Mouse (Mus musculus) kidney, embryonic 15.5 days (tissue): Measurements from ENCODE around the gene Map6. TPM values are rescaled to one million over a fixed set of nuclear protein-coding genes. Genes with fewer than 3 reads are reported as not detected.

Source experiments
- ATAC-seq: fragments of 200-750 bp; cut with Nextera tagmentation; replicated peaks from 2 replicates; pipeline ENCODE4 v1.8.0; 2017; ENCODE audit warnings: moderate TSS enrichment; ENCODE audit not compliant: low FRiP score
- H3K27ac ChIP-seq: fragments of 300-500 bp; sonication (generic); 2 replicates; pipeline ENCODE4 v1.5.1; 2015; ENCODE audit warnings: mild to moderate bottlenecking, inconsistent platforms
- H3K27me3 ChIP-seq: fragments of 300-500 bp; sonication (generic); 2 replicates; pipeline ENCODE4 v1.6.1; 2015; ENCODE audit warnings: inconsistent platforms
- H3K36me3 ChIP-seq: fragments of 300-500 bp; sonication (generic); 2 replicates; pipeline ENCODE4 v1.6.1; 2015; ENCODE audit warnings: inconsistent platforms
- H3K4me1 ChIP-seq: fragments of 300-500 bp; sonication (generic); 2 replicates; pipeline ENCODE4 v1.6.1; 2015; ENCODE audit warnings: inconsistent platforms
- H3K4me2 ChIP-seq: fragments of 300-500 bp; sonication (generic); 2 replicates; pipeline ENCODE4 v1.6.1; 2015; ENCODE audit warnings: moderate library complexity, mild to moderate bottlenecking, inconsistent platforms
- H3K4me3 ChIP-seq: fragments of 300-500 bp; sonication (generic); replicated peaks from 2 replicates; pipeline ENCODE4 v1.5.1; 2015; ENCODE audit warnings: mild to moderate bottlenecking, inconsistent platforms
- H3K9ac ChIP-seq: fragments of 300-500 bp; sonication (generic); 2 replicates; pipeline ENCODE4 v1.6.1; 2015; ENCODE audit warnings: mild to moderate bottlenecking, inconsistent platforms
- H3K9me3 ChIP-seq: fragments of 300-500 bp; sonication (generic); replicated peaks from 2 replicates; pipeline ENCODE4 v1.6.1; 2016; ENCODE audit warnings: inconsistent platforms
- WGBS: fragments of 180-500 bp; shearing (Covaris S2); methylation state at CpG from one replicate; pipeline ENCODE4 v1.1.7; 2015; ENCODE audit warnings: mixed read lengths; 5-methylcytosine and 5-hydroxymethylcytosine counted together
- polyA plus RNA-seq: library from polyadenylated mRNA; unstranded; fragments of >200 nt; fragmentation: Nextera tagmentation; extraction: Ambion mirVana; gene quantifications from 2 replicates; pipeline ENCODE4 v1.2.1, GENCODE M21; 2015

Gene Map6
- polyA plus RNA-seq, 1 experiment from 2014 or later, result 4.2 TPM

- 36% methylated on average over 8 of the region's 8 CpGs for WGBS
- H3K27ac ChIP-seq, result no peak overlapping the region
- H3K4me2 ChIP-seq, result no peak overlapping the region
- H3K27me3 ChIP-seq, result peaks cover 11% of the 10 kb centered on the region
- no peak overlapping the region for H3K9ac ChIP-seq
- ATAC-seq, result no peak
- no peaks in the 10 kb centered on the region for H3K9me3 ChIP-seq
- no peaks in the 10 kb centered on the region for H3K36me3 ChIP-seq
- no peak overlapping the region for H3K4me3 ChIP-seq
- peaks cover 18% of the 10 kb centered on the region for H3K4me1 ChIP-seq
These were observed 30.2 kb upstream of the Map6 start for GRCm38 (mm10) chr7:99236888-99237660.

- peak; percentile 85 for ATAC-seq
- H3K9me3 ChIP-seq, result no peaks in the 10 kb centered on the region
- no peak within 1 kb of the TSS for H3K27ac ChIP-seq
- peaks cover 18% of the 10 kb centered on the region for H3K4me1 ChIP-seq
- H3K27me3 ChIP-seq, result peaks cover 11% of the 10 kb centered on the region
- H3K36me3 ChIP-seq, result no peaks in the 10 kb centered on the region
- H3K9ac ChIP-seq, result no peak within 1 kb of the TSS
- WGBS, result 5% methylated on average over 12 of the region's 13 CpGs
- H3K4me3 ChIP-seq, result peak within 1 kb of the TSS; percentile 31
- peak within 1 kb of the TSS; percentile 63 for H3K4me2 ChIP-seq
These were observed 28.8 kb upstream of the Map6 start, which contains the start of gene Mogat2 for GRCm38 (mm10) chr7:99238417-99238816. Gene Mogat2 (minus strand): TSS chr7:99238619.

- no peak overlapping the region for H3K4me3 ChIP-seq
- no peak overlapping the region for H3K27ac ChIP-seq
- H3K9me3 ChIP-seq, result no peaks in the 10 kb centered on the region
- no peaks in the 10 kb centered on the region for H3K36me3 ChIP-seq
- H3K9ac ChIP-seq, result no peak overlapping the region
- 97% methylated on average over 11 of the region's 11 CpGs for WGBS
- no peak for ATAC-seq
- H3K4me2 ChIP-seq, result no peak overlapping the region
- peaks cover 11% of the 10 kb centered on the region for H3K27me3 ChIP-seq
- peaks cover 14% of the 10 kb centered on the region for H3K4me1 ChIP-seq
These were observed 25.1 kb upstream of the Map6 start for GRCm38 (mm10) chr7:99242097-99242496.

GRCm38 (mm10) chr7:99248157-99248742 lies 19.0 kb upstream of the Map6 start:
- H3K36me3 ChIP-seq, result no peaks in the 10 kb centered on the region
- H3K4me2 ChIP-seq, result no peak overlapping the region
- H3K9me3 ChIP-seq, result no peaks in the 10 kb centered on the region
- H3K4me1 ChIP-seq, result peaks cover 8% of the 10 kb centered on the region
- 38% methylated on average over 5 of the region's 5 CpGs for WGBS
- peaks cover 23% of the 10 kb centered on the region for H3K27me3 ChIP-seq
- no peak overlapping the region for H3K27ac ChIP-seq
- H3K4me3 ChIP-seq, result no peak overlapping the region
- ATAC-seq, result no peak
- H3K9ac ChIP-seq, result no peak overlapping the region

DNA sequence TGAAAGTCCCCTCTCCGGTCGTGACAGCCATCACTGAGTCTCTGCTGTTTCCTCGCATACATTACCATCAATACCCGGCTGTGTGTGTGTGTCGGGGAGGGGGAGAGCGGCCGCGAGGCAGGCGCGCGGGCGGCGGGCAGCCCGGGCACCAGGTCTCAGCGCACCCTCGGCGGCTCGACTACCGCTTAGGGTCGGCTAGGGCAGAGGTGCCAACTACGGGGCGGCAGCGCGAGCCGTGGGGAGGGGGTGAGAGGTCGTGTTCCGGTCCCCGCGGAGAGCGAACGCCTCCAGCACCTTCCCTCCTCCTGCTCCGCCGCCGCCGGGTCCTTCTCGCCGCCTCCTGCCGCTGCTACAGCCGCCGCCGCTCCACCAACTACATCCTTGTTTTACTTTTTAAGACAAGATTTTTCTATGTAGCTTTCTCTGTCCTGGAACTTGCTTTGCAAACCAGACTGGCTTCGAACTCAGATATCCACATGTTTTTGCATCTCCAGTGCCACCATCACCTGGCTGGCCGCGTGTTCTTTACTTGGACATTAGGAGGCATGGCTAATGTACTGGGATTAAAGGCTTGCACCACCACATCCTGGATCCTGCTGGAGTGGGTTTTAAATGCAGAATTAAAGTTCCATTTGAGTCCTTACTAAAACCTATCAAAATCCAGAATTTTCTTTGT lies 18.2 kb upstream of the Map6 start:
- 2% methylated on average over 35 of the region's 44 CpGs for WGBS
- Histone ChIP-seq H3K9me3 (no peaks in the 10 kb centered on the region), H3K9ac (0 out of 2 replicates have a peak overlapping the region, but pooled peaks have one; percentile 26), H3K36me3 (no peaks in the 10 kb centered on the region), H3K4me2 (peak overlapping the region; percentile 82), H3K27me3 (peaks cover 23% of the 10 kb centered on the region), H3K4me1 (peaks cover 8% of the 10 kb centered on the region), H3K27ac (no peak overlapping the region), H3K4me3 (peak overlapping the region; percentile 46)
- 0 out of 2 replicates have a peak, but pooled peaks have one; percentile 6 for ATAC-seq

- ATAC-seq, result peak; percentile 64; the same call in 1 of the 2 replicates
- Histone ChIP-seq H3K27ac (no peak overlapping the region), H3K9me3 (no peaks in the 10 kb centered on the region), H3K4me3 (peak overlapping the region; percentile 46), H3K27me3 (peaks cover 23% of the 10 kb centered on the region), H3K36me3 (no peaks in the 10 kb centered on the region), H3K9ac (no peak overlapping the region), H3K4me1 (peaks cover 8% of the 10 kb centered on the region), H3K4me2 (peak overlapping the region; percentile 82)
- 1% methylated on average over 10 of the region's 10 CpGs for WGBS
These were observed 17.7 kb upstream of the Map6 start for GRCm38 (mm10) chr7:99249582-99249911.

DNA sequence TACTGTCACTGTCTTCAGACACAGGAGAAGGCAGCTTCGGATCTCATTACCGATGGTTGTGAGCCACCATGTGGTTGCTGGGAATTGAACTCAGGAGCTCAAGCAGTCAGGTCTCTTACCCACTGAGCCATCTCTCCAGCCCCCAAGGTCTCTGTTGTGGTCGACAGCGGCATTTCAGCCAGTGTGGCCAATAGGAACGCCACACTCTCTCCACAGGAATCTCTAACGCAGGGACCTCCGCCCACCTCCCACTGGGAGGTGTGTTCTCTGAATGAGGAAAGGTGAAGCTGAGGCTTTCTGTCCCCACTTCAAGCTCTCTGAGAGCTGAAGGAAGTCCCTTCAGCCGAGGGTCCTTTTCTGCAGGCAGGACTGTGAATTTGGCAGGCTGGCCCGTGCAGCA lies 16.9 kb upstream of the Map6 start:
- Histone ChIP-seq H3K9ac (no peak overlapping the region), H3K27ac (no peak overlapping the region), H3K4me1 (peaks cover 8% of the 10 kb centered on the region), H3K4me2 (no peak overlapping the region), H3K4me3 (no peak overlapping the region), H3K27me3 (peaks cover 23% of the 10 kb centered on the region), H3K9me3 (no peaks in the 10 kb centered on the region), H3K36me3 (no peaks in the 10 kb centered on the region)
- ATAC-seq, result no peak
- 47% methylated on average over 9 of the region's 9 CpGs for WGBS

DNA sequence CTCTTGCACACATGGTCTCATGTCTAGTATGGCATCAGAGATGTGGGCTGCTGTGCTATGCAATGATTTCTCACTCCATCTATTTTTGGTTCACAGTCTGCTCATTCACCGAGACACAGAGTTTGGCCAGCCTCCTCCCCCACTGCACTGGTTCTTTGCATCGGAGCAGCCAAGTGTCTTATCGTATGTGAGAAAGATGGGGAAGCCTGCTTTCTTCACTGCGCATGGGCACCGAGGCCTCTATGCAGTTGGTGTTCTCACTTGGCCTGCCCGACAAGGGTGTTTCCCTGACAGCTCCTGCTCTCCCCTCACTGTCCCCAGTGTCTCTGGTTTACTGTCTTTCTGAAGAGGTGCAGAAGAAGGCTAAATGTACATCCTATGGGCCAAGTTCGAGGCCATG lies 12.2 kb upstream of the Map6 start:
- Histone ChIP-seq H3K4me2 (no peak overlapping the region), H3K9me3 (no peaks in the 10 kb centered on the region), H3K27me3 (peaks cover 10% of the 10 kb centered on the region; the same call in 1 of the 2 replicates), H3K9ac (no peak overlapping the region), H3K36me3 (no peaks in the 10 kb centered on the region), H3K4me3 (no peak overlapping the region), H3K4me1 (no peaks in the 10 kb centered on the region), H3K27ac (no peak overlapping the region)
- 76% methylated on average over 7 of the region's 7 CpGs for WGBS
- no peak for ATAC-seq

DNA sequence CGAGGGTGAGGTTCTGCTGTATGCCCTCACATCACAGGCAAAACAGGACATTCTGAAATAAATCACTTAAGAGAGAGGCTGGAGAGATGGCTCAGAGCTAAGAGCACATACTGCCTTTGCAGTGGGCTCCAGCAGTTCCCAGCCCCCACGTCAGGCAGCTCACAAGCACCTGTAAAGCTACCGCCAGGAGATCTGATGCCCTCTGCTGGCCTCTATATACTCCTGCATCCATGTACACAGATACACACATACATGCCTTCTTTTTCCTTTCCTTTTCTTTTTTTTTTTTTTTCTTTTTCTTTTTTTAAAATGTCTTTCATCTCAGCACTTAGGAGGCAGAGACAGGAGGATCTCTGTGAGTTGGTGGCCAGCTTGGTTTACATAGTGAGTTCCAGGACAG lies 5.3 kb upstream of the Map6 start:
- Histone ChIP-seq H3K4me1 (no peaks in the 10 kb centered on the region), H3K9me3 (no peaks in the 10 kb centered on the region), H3K36me3 (no peaks in the 10 kb centered on the region), H3K27me3 (peaks cover 29% of the 10 kb centered on the region), H3K4me2 (no peak overlapping the region), H3K9ac (no peak overlapping the region), H3K27ac (no peak overlapping the region), H3K4me3 (no peak overlapping the region)
- WGBS, result 60% methylated on average over 3 of the region's 3 CpGs
- ATAC-seq, result no peak

DNA sequence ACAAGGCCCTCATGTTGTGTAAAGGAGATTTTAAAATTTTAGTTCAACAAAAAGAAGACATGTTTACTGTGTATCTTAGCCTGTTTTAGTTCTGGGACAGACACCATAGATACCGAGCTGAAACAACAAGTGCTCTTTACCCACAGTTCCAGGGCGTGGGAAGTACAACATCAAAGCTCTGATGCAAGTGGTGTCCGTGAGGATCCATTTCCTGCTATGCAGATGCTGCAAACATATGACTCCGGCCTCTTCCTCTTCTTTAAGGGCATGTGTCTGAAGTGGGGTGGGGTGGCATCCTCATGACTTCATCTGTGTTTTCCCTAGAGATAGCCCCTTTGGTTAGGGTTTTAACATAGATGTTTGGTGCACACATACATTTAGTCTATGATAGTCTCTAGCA lies 3.7 kb upstream of the Map6 start:
- H3K9ac ChIP-seq, result no peak overlapping the region
- H3K27me3 ChIP-seq, result peaks cover 45% of the 10 kb centered on the region
- no peak overlapping the region for H3K4me2 ChIP-seq
- no peak for ATAC-seq
- peaks cover 15% of the 10 kb centered on the region for H3K4me1 ChIP-seq
- no peak overlapping the region for H3K27ac ChIP-seq
- H3K36me3 ChIP-seq, result no peaks in the 10 kb centered on the region
- H3K4me3 ChIP-seq, result no peak overlapping the region
- WGBS, result 50% methylated on average over 4 of the region's 4 CpGs
- no peaks in the 10 kb centered on the region for H3K9me3 ChIP-seq

- no peaks in the 10 kb centered on the region for H3K36me3 ChIP-seq
- H3K9me3 ChIP-seq, result no peaks in the 10 kb centered on the region
- ATAC-seq, result no peak
- no peak overlapping the region for H3K4me3 ChIP-seq
- no peak overlapping the region for H3K9ac ChIP-seq
- H3K27ac ChIP-seq, result no peak overlapping the region
- H3K4me1 ChIP-seq, result peaks cover 26% of the 10 kb centered on the region
- no peak overlapping the region for H3K4me2 ChIP-seq
- peaks cover 54% of the 10 kb centered on the region for H3K27me3 ChIP-seq
These were observed 2.6 kb upstream of the Map6 start for GRCm38 (mm10) chr7:99264597-99264996.

GRCm38 (mm10) chr7:99267897-99268505 lies 754 bp downstream of the Map6 start:
- H3K9ac ChIP-seq, result no peak overlapping the region; the same call in 1 of the 2 replicates

More at GRCm38 (mm10) chr7:99267897-99268505, 754 bp downstream of the Map6 start:
- H3K4me1 ChIP-seq, result peaks cover 26% of the 10 kb centered on the region
- H3K36me3 ChIP-seq, result no peaks in the 10 kb centered on the region
- WGBS, result under 1% methylated on average over 59 of the region's 59 CpGs
- peaks cover 82% of the 10 kb centered on the region for H3K27me3 ChIP-seq
- peak overlapping the region; percentile 82 for H3K4me2 ChIP-seq
- no peaks in the 10 kb centered on the region for H3K9me3 ChIP-seq
- peak overlapping the region; percentile 50 for H3K4me3 ChIP-seq
- no peak overlapping the region for H3K27ac ChIP-seq
- ATAC-seq, result peak; percentile 84
